7 mouse cellular contexts compared by ENCODE assay signal in genomic region chr10:80748609-80749008, GRCm38 (mm10). TPM values are rescaled to one million over a fixed set of nuclear protein-coding genes. Genes with fewer than 3 reads are reported as not detected.
DNase-seq lines count a peak whose midpoint lies in the region; ATAC-seq and TF ChIP-seq lines count a peak whose summit lies in the region.

No protein-coding gene starts in this region.

- H3K9me3 ChIP-seq in neural tube, embryonic 15.5 days (replicated peaks), result no peaks in the 10 kb centered on the region
- no peaks in the 10 kb centered on the region for H3K9me3 ChIP-seq in kidney, embryonic 14.5 days (ENCODE audit: control insufficient read depth, low read length)
- H3K9me3 ChIP-seq in midbrain, postnatal 0 days (ENCODE audit: low read length), result no peaks in the 10 kb centered on the region

- peak; percentile 65 for DNase-seq in neural tube, embryonic 10.5 days (ENCODE audit: extremely low spot score, low spot score)
- DNase-seq in c-Kit-positive CD71-negative TER-119-negative erythroid progenitor cells, embryonic 14.5 days (ENCODE audit: low read depth), result peak; percentile 90
- DNase-seq in midbrain, postnatal 0 days (ENCODE audit: low spot score), result peak; percentile 44
- no peak for DNase-seq in cerebellum, postnatal 14 days
- no peak for DNase-seq in cerebellum, adult 18-20 months

- no peak for ATAC-seq in neural tube, embryonic 15.5 days (ENCODE audit: low FRiP score)
- ATAC-seq in kidney, embryonic 14.5 days (ENCODE audit: low FRiP score, low TSS enrichment), result 0 out of 2 replicates have a peak, but pooled peaks have one; percentile 3
- no peak for ATAC-seq in midbrain, postnatal 0 days (ENCODE audit: low FRiP score)

- no peaks in the 10 kb centered on the region for H3K36me3 ChIP-seq in neural tube, embryonic 15.5 days
- H3K36me3 ChIP-seq in kidney, embryonic 14.5 days (ENCODE audit: control insufficient read depth, insufficient read depth, low read length), result no peaks in the 10 kb centered on the region
- H3K36me3 ChIP-seq in midbrain, postnatal 0 days (ENCODE audit: insufficient read depth, low read length), result no peaks in the 10 kb centered on the region

- H3K27ac ChIP-seq in neural tube, embryonic 15.5 days (replicated peaks), result no peak overlapping the region
- no peak overlapping the region for H3K27ac ChIP-seq in kidney, embryonic 14.5 days (ENCODE audit: low read depth, low read length)
- no peak overlapping the region; the same call in 1 of the 2 replicates for H3K27ac ChIP-seq in midbrain, postnatal 0 days (ENCODE audit: low read depth, low read length)

- H3K4me1 ChIP-seq in neural tube, embryonic 15.5 days, result peaks cover 12% of the 10 kb centered on the region
- H3K4me1 ChIP-seq in kidney, embryonic 14.5 days (ENCODE audit: control insufficient read depth, insufficient read depth, low read length), result peaks cover 10% of the 10 kb centered on the region
- no peaks in the 10 kb centered on the region for H3K4me1 ChIP-seq in midbrain, postnatal 0 days (ENCODE audit: insufficient read depth, low read length)

- H3K4me3 ChIP-seq in neural tube, embryonic 15.5 days (replicated peaks), result no peak overlapping the region
- no peak overlapping the region for H3K4me3 ChIP-seq in kidney, embryonic 14.5 days (ENCODE audit: low read length)
- no peak overlapping the region for H3K4me3 ChIP-seq in midbrain, postnatal 0 days (ENCODE audit: low read depth, low read length)

- H3K27me3 ChIP-seq in neural tube, embryonic 15.5 days (replicated peaks), result 0 out of 2 replicates have a peak, but pooled peaks cover 4% of the 10 kb centered on the region
- no peaks in the 10 kb centered on the region for H3K27me3 ChIP-seq in kidney, embryonic 14.5 days (ENCODE audit: control insufficient read depth, insufficient read depth, low read length)
- H3K27me3 ChIP-seq in midbrain, postnatal 0 days (ENCODE audit: insufficient read depth, low read length), result no peaks in the 10 kb centered on the region

- H3K4me2 ChIP-seq in neural tube, embryonic 15.5 days, result no peak overlapping the region
- H3K4me2 ChIP-seq in kidney, embryonic 14.5 days (replicated peaks; ENCODE audit: low read depth, low read length), result no peak overlapping the region
- no peak overlapping the region for H3K4me2 ChIP-seq in midbrain, postnatal 0 days (ENCODE audit: low read depth, low read length, poor library complexity, severe bottlenecking)

- H3K9ac ChIP-seq in neural tube, embryonic 15.5 days (replicated peaks), result no peak overlapping the region
- H3K9ac ChIP-seq in kidney, embryonic 14.5 days (ENCODE audit: low read depth, low read length), result no peak overlapping the region
- H3K9ac ChIP-seq in midbrain, postnatal 0 days (replicated peaks; ENCODE audit: low read length, poor library complexity, severe bottlenecking), result no peak overlapping the region

- 16% methylated on average over 6 of the region's 6 CpGs for WGBS in neural tube, embryonic 15.5 days
- WGBS in kidney, embryonic 14.5 days, result 11% methylated on average over 6 of the region's 6 CpGs
- 11% methylated on average over 6 of the region's 6 CpGs for WGBS in midbrain, postnatal 0 days

- TF ChIP-seq CTCF in midbrain, postnatal 0 days (IDR thresholded peaks at IDR 0.05), result no peak

RNA-seq across cellular contexts. Expression of gene Dot1l, which starts 6.4 kb away (rescaled TPM):
- 19.3 and 20.3 TPM in 2 replicates for polyA plus RNA-seq in neural tube, embryonic 15.5 days (2015; fragmentation: Nextera tagmentation; extraction: Ambion mirVana)
- polyA plus RNA-seq in kidney, embryonic 14.5 days (2014; fragmentation: Nextera tagmentation; extraction: Ambion mirVana), result 21.9 and 29.2 TPM in 2 replicates
- total RNA-seq in midbrain, postnatal 0 days (2014; rRNA removed), result 23.8 and 34.4 TPM in 2 replicates
- polyA plus RNA-seq in midbrain, postnatal 0 days (2015; fragmentation: Nextera tagmentation; extraction: Ambion mirVana), result 9.9 and 13.4 TPM in 2 replicates

RNA-seq across cellular contexts. Expression of gene Ap3d1, which starts 6.5 kb away (rescaled TPM):
- 108 and 115 TPM in 2 replicates for polyA plus RNA-seq in neural tube, embryonic 15.5 days (2015; fragmentation: Nextera tagmentation; extraction: Ambion mirVana)
- polyA plus RNA-seq in kidney, embryonic 14.5 days (2014; fragmentation: Nextera tagmentation; extraction: Ambion mirVana), result 70.8 and 80.6 TPM in 2 replicates
- total RNA-seq in midbrain, postnatal 0 days (2014; rRNA removed), result 182 and 183 TPM in 2 replicates
- 95.4 and 105 TPM in 2 replicates for polyA plus RNA-seq in midbrain, postnatal 0 days (2015; fragmentation: Nextera tagmentation; extraction: Ambion mirVana)

RNA-seq across cellular contexts. Expression of gene Izumo4, which starts 46.6 kb away (rescaled TPM):
- 43.3 and 46.8 TPM in 2 replicates for polyA plus RNA-seq in neural tube, embryonic 15.5 days (2015; fragmentation: Nextera tagmentation; extraction: Ambion mirVana)
- 8.5 and 14.6 TPM in 2 replicates for polyA plus RNA-seq in kidney, embryonic 14.5 days (2014; fragmentation: Nextera tagmentation; extraction: Ambion mirVana)
- total RNA-seq in midbrain, postnatal 0 days (2014; rRNA removed), result 26.3 and 48.0 TPM in 2 replicates
- 44.0 and 47.4 TPM in 2 replicates for polyA plus RNA-seq in midbrain, postnatal 0 days (2015; fragmentation: Nextera tagmentation; extraction: Ambion mirVana)

RNA-seq across cellular contexts. Expression of gene Mob3a, which starts 46.8 kb away (rescaled TPM):
- 53.0 and 58.8 TPM in 2 replicates for polyA plus RNA-seq in neural tube, embryonic 15.5 days (2015; fragmentation: Nextera tagmentation; extraction: Ambion mirVana)
- polyA plus RNA-seq in kidney, embryonic 14.5 days (2014; fragmentation: Nextera tagmentation; extraction: Ambion mirVana), result 23.3 and 34.4 TPM in 2 replicates
- 66.6 and 75.1 TPM in 2 replicates for total RNA-seq in midbrain, postnatal 0 days (2014; rRNA removed)
- polyA plus RNA-seq in midbrain, postnatal 0 days (2015; fragmentation: Nextera tagmentation; extraction: Ambion mirVana), result 44.9 and 48.5 TPM in 2 replicates

RNA-seq across cellular contexts. Expression of gene Sf3a2, which starts 49.4 kb away (rescaled TPM):
- 53.3 and 59.8 TPM in 2 replicates for polyA plus RNA-seq in neural tube, embryonic 15.5 days (2015; fragmentation: Nextera tagmentation; extraction: Ambion mirVana)
- 101 and 102 TPM in 2 replicates for polyA plus RNA-seq in kidney, embryonic 14.5 days (2014; fragmentation: Nextera tagmentation; extraction: Ambion mirVana)
- total RNA-seq in midbrain, postnatal 0 days (2014; rRNA removed), result 18.3 and 34.2 TPM in 2 replicates
- polyA plus RNA-seq in midbrain, postnatal 0 days (2015; fragmentation: Nextera tagmentation; extraction: Ambion mirVana), result 61.5 and 64.3 TPM in 2 replicates

Comparison
In these comparisons a context has a peak if more than half of its experiments do, and no peak if none do; other contexts are left out.
1. DNase-seq: peak in neural tube, embryonic 10.5 days (single experiment), c-Kit-positive CD71-negative TER-119-negative erythroid progenitor cells, embryonic 14.5 days (single experiment) and midbrain, postnatal 0 days (single experiment); none in cerebellum, postnatal 14 days (0 of 2) and cerebellum, adult 18-20 months (0 of 2).